Mouse (Mus musculus): ENCODE data around the gene Mdm1. TPM values are rescaled to one million over a fixed set of nuclear protein-coding genes. Genes with fewer than 3 reads are reported as not detected.
A peak's percentile ranks its signal among the peaks of the same experiment; 100 is the strongest.
"Not testable (repeated sequence)": the region's sequence is repeated elsewhere in the genome, so short reads cannot be mapped to it uniquely, and the experiment has no call there.

The Mdm1 gene
- total RNA-seq, 2 experiments from 2014 or later: 13.2 to 15.2 TPM

GRCm38 (mm10) chr10:118122441-118123162, 19.0 kb upstream of the Mdm1 start:
- DNase-seq (ENCODE audit: low spot score in 2 of 2): no peak

DNA sequence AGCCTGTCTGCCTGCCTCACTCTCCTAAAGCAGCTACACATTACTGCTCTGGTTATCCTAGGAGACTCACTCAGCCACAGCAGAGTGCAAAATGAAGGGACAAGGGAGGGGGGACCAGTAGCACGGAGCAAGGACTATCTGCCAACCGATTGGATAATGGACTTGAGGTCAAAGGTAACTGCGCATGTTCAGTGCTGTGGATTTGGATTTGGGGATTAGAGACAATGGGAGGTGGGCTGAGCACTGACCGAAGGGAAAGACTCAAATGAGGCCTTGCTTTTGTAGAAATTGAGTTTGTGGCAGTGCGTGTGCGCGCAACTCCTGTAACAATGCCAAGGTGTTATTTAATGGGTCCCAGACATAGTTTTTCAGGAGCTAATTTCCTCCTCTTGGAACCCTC, 16.4 kb upstream of the Mdm1 start:
- DNase-seq (ENCODE audit: low spot score in 2 of 2): no peak

DNA sequence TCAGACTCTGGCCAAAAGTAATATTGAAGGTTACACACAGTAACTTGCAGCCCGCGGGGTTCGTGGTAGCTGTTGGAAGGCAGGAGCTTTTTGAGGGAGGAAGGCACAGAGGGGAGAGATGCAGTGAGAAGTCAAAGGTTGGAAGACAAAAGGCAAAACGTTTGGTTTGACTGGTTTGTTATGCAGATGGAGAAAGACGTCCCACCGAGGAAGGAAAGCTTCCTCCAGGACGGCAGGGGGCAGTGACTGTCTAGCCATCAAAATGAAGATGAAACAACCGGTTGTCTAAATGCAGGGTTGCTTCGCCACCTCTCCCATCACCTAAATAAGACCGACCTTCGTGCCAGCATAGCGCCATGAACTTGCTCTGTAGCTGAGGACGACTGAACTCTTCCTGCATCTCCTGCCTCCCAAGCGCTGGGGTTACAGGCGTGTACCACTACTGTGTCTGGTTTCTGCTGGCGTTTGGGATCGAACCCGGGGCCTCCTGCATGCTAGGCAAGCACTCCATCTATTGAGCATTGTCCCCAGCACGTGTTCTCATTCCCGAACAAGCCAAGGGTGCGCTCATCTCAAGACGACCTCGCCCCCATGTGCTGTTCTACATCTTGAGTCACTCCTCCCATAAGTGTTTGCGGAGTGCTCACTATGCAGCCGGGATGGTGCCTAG, 15.7 kb upstream of the Mdm1 start:
- DNase-seq (ENCODE audit: low spot score in 2 of 2): no peak

- no peak for DNase-seq (ENCODE audit: low spot score in 2 of 2)
Measured at GRCm38 (mm10) chr10:118129001-118129682, 12.5 kb upstream of the Mdm1 start.

- DNase-seq (ENCODE audit: low spot score in 2 of 2): no peak
Measured at GRCm38 (mm10) chr10:118130016-118130415, 11.6 kb upstream of the Mdm1 start.

- no peak for DNase-seq (ENCODE audit: low spot score in 2 of 2)
Measured at GRCm38 (mm10) chr10:118132993-118133392, 8.6 kb upstream of the Mdm1 start.

DNA sequence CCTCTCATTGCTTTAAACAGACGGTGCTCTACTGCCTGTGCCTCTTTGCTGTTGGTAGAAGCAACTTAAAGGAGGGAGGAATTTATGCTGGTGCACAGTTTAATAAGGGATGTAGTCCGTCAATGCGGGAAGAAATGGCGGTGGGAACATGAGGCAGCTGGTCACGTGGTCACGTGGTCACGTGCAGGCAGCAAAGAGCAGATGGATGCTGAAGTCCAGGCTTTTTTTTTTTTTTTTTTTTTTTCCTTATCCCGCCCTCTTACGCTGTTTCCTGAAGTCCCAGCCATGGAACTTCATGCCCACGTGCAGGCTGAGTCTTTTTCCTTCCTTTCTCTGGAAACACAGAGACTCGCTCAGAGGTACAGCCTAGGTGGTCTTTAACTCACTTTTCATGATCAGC, 3.1 kb upstream of the Mdm1 start:
- no peak for DNase-seq (ENCODE audit: low spot score in 2 of 2)

- DNase-seq (ENCODE audit: low spot score in 2 of 2): no peak
Measured at GRCm38 (mm10) chr10:118139837-118140570, 1.6 kb upstream of the Mdm1 start.

- DNase-seq (ENCODE audit: low spot score in 2 of 2): no peak
Measured at GRCm38 (mm10) chr10:118141884-118142801, 532 bp downstream of the Mdm1 start.

DNA sequence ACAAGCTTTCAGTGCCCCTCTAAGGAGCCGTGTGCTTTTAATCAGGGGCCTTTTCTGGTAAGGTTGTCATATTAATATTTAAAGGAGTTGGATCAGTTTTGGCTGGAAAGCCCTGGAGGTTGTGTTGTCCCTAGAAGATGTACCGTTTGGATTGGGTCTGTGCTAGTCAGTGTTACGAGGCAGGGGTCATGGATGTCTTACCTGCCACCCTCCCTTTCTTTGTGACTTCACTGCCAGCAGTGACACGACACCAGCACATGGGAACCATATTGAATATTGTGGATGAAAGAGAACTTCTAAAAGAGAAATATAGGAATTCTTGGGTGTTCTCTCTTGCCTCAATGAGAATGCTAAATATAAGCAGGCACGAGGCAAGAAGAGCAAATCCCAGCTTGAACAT, 7.8 kb downstream of the Mdm1 start:
- DNase-seq (ENCODE audit: low spot score in 2 of 2): no peak

- no peak for DNase-seq (ENCODE audit: low spot score in 2 of 2)
Measured at GRCm38 (mm10) chr10:118150866-118151265, 9.3 kb downstream of the Mdm1 start.

GRCm38 (mm10) chr10:118155932-118156331, 14.3 kb downstream of the Mdm1 start:
- DNase-seq (ENCODE audit: low spot score in 2 of 2): no peak

DNA sequence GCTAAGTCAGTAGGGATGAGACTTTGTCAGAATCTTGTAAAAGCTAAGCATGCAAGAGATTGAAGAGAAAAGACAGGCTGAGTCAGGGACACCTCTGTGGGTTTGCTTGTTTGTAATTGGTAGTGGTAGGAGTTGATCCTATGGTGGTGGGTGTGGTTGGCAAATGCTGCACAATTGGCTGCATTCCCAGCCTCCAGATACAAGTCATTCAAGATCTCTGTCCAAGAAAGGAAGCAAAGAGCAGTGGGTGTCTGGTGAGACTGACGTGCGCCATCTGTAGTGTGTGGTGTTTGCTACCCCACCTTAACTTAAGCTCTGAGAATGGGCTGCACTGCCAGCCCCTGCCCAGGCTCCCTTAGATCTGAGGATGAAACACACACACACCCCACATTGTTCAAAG, 19.5 kb downstream of the Mdm1 start:
- peak; percentile 8 to 15 for DNase-seq (ENCODE audit: low spot score in 2 of 2)

GRCm38 (mm10) chr10:118169212-118169611, 27.6 kb downstream of the Mdm1 start:
- no peak for DNase-seq (ENCODE audit: low spot score in 2 of 2)

GRCm38 (mm10) chr10:118172416-118172815, 30.8 kb downstream of the Mdm1 start:
- DNase-seq (ENCODE audit: low spot score in 2 of 2): no peak

DNA sequence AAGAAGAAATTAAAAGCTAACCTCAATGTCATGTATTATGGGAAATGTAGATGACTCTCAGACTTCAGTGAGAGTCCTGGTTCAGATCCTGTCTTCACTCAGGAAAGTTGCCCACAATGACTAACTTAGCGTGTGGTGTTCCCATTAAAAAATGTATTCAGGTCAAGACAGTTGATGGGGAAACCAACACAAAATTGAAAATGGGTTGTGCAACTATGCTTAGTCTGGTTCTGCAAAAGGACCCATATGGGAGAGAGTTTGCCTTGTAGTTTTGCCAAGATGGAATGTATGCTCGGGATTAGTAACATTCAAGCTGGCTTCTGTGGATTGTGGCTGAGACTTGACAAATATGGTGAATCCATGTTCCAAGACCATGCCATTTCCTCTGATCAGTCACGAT, 31.3 kb downstream of the Mdm1 start:
- no peak for DNase-seq (ENCODE audit: low spot score in 2 of 2)

- DNase-seq (ENCODE audit: low spot score in 2 of 2): not testable (repeated sequence)
Measured at GRCm38 (mm10) chr10:118175542-118175941, 33.9 kb downstream of the Mdm1 start.

DNA sequence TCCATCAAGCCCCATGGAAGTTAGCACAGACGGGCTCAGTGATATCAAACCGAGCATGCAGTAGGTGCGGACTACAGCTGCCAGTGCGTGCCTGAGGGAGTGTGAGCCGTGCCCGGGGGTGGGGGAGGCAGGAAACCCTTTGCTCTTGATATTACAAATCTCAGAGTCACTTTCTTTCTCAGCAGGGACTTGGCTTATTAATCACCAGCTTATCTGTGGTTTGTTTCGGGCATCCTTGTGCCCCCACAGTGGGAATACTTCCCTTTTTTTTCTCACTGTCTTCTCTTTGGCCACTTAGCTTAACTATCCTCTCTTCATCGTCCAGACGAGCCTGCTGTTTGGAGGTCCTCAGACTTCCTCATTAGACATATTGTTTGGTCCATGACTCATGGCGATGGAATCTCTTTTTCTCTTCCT, 37.1 kb downstream of the Mdm1 start:
- no peak for DNase-seq (ENCODE audit: low spot score in 2 of 2)

DNA sequence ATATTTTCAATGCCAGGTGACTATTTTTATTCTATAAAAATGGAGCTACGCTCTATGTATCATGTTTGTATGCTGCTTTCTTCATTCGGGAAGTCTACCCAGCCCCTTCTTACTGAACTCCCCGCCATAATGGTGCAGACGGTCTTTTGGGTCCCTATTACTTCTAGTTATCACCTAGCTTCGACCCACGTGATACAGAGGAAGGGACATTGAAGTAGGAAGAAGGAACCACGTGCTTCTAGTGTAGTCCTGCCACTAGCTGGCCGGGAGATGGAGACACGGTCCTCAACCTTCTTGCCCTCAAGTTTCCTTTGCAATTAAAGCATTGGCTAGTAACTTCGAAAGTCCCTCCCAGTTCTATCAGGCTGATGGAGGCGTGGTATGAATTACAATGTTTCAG, 37.7 kb downstream of the Mdm1 start:
- DNase-seq (ENCODE audit: low spot score in 2 of 2): no peak

DNA sequence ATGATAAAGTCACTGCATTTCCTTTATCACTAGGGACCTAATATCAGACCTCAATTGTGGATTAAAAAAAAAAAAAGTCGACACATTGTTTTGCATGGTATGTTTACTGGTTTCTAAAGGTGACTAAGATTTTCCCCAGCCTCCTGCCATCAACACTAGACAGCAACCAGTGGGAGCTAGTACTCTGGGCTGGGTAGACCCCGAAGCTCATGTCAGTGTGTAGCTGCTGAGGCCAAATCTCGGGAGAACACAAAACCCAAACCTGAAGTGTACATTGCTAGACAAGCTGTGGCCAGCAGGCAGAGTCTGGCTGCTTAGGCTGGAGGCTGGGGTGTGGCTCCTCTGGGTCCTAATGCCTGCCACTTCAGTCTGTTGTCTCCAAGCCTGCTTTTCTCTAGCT, 53.5 kb downstream of the Mdm1 start:
- DNase-seq (ENCODE audit: low spot score in 2 of 2): not testable (repeated sequence)

DNA sequence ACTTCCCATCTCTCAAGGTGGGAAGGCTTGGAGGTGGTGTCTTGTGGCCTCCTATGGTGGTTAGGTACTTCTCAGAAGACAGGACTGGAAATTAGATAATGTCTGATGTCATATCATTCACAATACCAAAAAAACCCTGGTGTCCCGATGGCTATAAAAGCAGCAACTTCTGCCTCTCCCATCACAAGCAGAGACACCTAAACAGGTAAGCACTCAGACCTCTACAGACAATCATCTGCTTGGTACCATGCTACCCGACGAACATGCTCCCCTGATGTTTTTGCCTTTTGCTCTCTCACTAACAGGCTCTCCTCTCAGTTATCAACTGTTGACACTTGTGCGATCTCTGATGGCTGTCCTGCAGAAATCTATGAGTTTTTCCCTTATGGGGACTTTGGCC, 63.0 kb downstream of the Mdm1 start, which contains the start of gene Il22:
Gene Il22 (plus strand): TSS at position 301 of the 400 bp plus-strand sequence.
- DNase-seq (ENCODE audit: low spot score in 2 of 2): no peak
